Mouse (Mus musculus) liver, postnatal 0 days (tissue): Measurements from ENCODE around the gene Enpep. TPM values are rescaled to one million over a fixed set of nuclear protein-coding genes. Genes with fewer than 3 reads are reported as not detected.

Source experiments
- ATAC-seq: fragments of 200-750 bp; cut with Nextera tagmentation; 2 replicates; pipeline ENCODE4 v1.8.0; 2017; ENCODE audit warnings: mild to moderate bottlenecking, moderate library complexity
- DNase-seq: peaks from one replicate; pipeline ENCODE4 v3.0.0-alpha.2; 2016
- H3K27ac ChIP-seq: fragments of 300-500 bp; sonication (generic); 2 replicates; pipeline ENCODE4 v1.5.1; 2014; ENCODE audit warnings: antibody characterized with exemption, moderate library complexity, mild to moderate bottlenecking, low read depth
- H3K27me3 ChIP-seq: fragments of 300-500 bp; sonication (generic); 2 replicates; pipeline ENCODE4 v1.6.1; 2014; ENCODE audit warnings: low read length, control low read depth, mixed read lengths; ENCODE audit not compliant: insufficient read depth
- H3K36me3 ChIP-seq: fragments of 300-500 bp; sonication (generic); replicated peaks from 2 replicates; pipeline ENCODE4 v1.6.1; 2014; ENCODE audit warnings: mild to moderate bottlenecking, control low read depth, low read length, moderate library complexity, mixed read lengths; ENCODE audit not compliant: insufficient read depth
- H3K4me1 ChIP-seq: fragments of 300-500 bp; sonication (generic); 2 replicates; pipeline ENCODE4 v1.6.1; 2014; ENCODE audit warnings: antibody characterized with exemption, mild to moderate bottlenecking, control low read depth; ENCODE audit not compliant: insufficient read depth
- H3K4me2 ChIP-seq: fragments of 300-500 bp; sonication (generic); 2 replicates; pipeline ENCODE4 v1.6.1; 2014; ENCODE audit warnings: low read depth, mild to moderate bottlenecking, low read length, moderate library complexity, mixed read lengths
- H3K4me3 ChIP-seq: fragments of 300-500 bp; sonication (generic); 2 replicates; pipeline ENCODE4 v1.5.1; 2014; ENCODE audit warnings: low read depth, low read length
- H3K9ac ChIP-seq: fragments of 300-500 bp; sonication (generic); replicated peaks from 2 replicates; pipeline ENCODE4 v1.6.1; 2014; ENCODE audit warnings: mild to moderate bottlenecking, moderate library complexity
- H3K9me3 ChIP-seq: fragments of 300-500 bp; sonication (generic); 2 replicates; pipeline ENCODE4 v1.6.1; 2016; ENCODE audit warnings: mild to moderate bottlenecking, control low read depth, low read length, mixed read lengths
- CTCF ChIP-seq: sonication (generic); IDR thresholded peaks from 2 replicates; pipeline ENCODE4 v1.5.1; 2016; ENCODE audit warnings: antibody characterized with exemption, low read depth
- EP300 ChIP-seq: IDR thresholded peaks from 2 replicates; pipeline ENCODE4 v1.6.1; 2016; ENCODE audit warnings: antibody characterized with exemption, low read depth, mild to moderate bottlenecking
- WGBS: fragments of 180-500 bp; shearing (Covaris S2); extraction: QIAGEN DNeasy Blood & Tissue Kit; methylation state at CpG from one replicate; pipeline ENCODE4 v1.1.7; 2014; ENCODE audit not compliant: insufficient replicate concordance; 5-methylcytosine and 5-hydroxymethylcytosine counted together
- polyA plus RNA-seq: library from polyadenylated mRNA; unstranded; fragments of >200 nt; fragmentation: Nextera tagmentation; extraction: Ambion mirVana; gene quantifications from 2 replicates; pipeline ENCODE4 v1.2.1, GENCODE M21; 2015

Gene Enpep
- 7.8 and 8.6 TPM in 2 replicates for polyA plus RNA-seq

- H3K4me3 ChIP-seq = peak within 1 kb of the TSS; percentile 46
- peak within 1 kb of the TSS; percentile 34 for H3K9ac ChIP-seq
- no peaks in the 10 kb centered on the region for H3K4me1 ChIP-seq
- H3K36me3 ChIP-seq = no peaks in the 10 kb centered on the region
- peak within 1 kb of the TSS; percentile 68 for H3K4me2 ChIP-seq
- peak within 1 kb of the TSS; percentile 31 for H3K27ac ChIP-seq
- TF ChIP-seq CTCF (no peak), EP300 (no peak)
- ATAC-seq (peak; percentile 92), DNase-seq (peak; percentile 74)
- no peaks in the 10 kb centered on the region for H3K27me3 ChIP-seq
- 36% methylated on average over 13 of the region's 13 CpGs for WGBS
- H3K9me3 ChIP-seq = no peaks in the 10 kb centered on the region
Measured at GRCm38 (mm10) chr3:129332586-129332985, at the start of gene Enpep. Gene Enpep (minus strand): TSS chr3:129332720.

- no peak overlapping the region for H3K9ac ChIP-seq
- WGBS = 56% methylated on average over 3 of the region's 3 CpGs
- ATAC-seq = no peak
Measured at GRCm38 (mm10) chr3:129379109-129379508, 46.6 kb upstream of the Enpep start.

GRCm38 (mm10) chr3:129375087-129375486 is 42.6 kb upstream of the Enpep start:
- ATAC-seq (no peak), DNase-seq (no peak)
- TF ChIP-seq EP300 (no peak), CTCF (no peak)
- no peaks in the 10 kb centered on the region for H3K9me3 ChIP-seq
- no peak overlapping the region for H3K27ac ChIP-seq
- H3K4me3 ChIP-seq = no peak overlapping the region
- H3K36me3 ChIP-seq = no peaks in the 10 kb centered on the region
- no peaks in the 10 kb centered on the region for H3K27me3 ChIP-seq
- H3K4me2 ChIP-seq = no peak overlapping the region
- H3K9ac ChIP-seq = no peak overlapping the region
- 80% methylated on average over 3 of the region's 3 CpGs for WGBS
- no peaks in the 10 kb centered on the region for H3K4me1 ChIP-seq

More at GRCm38 (mm10) chr3:129379109-129379508, 46.6 kb upstream of the Enpep start:
- H3K36me3 ChIP-seq = no peaks in the 10 kb centered on the region
- no peak for TF ChIP-seq CTCF
- no peak overlapping the region for H3K27ac ChIP-seq
- no peaks in the 10 kb centered on the region for H3K27me3 ChIP-seq
- no peak for DNase-seq
- H3K4me3 ChIP-seq = no peak overlapping the region
- H3K4me1 ChIP-seq = no peaks in the 10 kb centered on the region
- H3K4me2 ChIP-seq = no peak overlapping the region
- no peaks in the 10 kb centered on the region for H3K9me3 ChIP-seq

DNA sequence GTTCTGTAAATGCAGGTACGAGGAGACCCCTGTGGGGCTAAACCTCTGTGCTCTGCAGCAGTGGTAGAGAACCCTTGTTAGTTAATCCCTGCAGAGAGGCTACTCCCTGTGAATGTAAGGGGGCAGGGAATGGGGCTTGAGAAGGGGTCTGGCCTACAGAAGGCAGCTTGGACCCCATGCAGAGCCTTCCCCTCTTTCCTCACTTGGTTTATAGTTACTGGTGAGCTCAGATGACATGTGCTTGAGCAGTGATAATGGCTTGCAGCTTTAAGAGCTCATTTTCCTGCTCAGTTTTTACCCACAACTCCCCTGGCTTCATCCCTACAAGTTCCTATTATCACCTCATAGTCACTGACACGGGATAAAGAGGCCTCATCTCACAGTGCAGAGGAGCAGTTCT is 40.6 kb upstream of the Enpep start:
- H3K4me2 ChIP-seq = no peak overlapping the region
- no peaks in the 10 kb centered on the region for H3K9me3 ChIP-seq
- no peaks in the 10 kb centered on the region for H3K36me3 ChIP-seq
- TF ChIP-seq EP300 (no peak), CTCF (no peak)
- no peak overlapping the region for H3K9ac ChIP-seq
- 40% methylated on average over 2 of the region's 2 CpGs for WGBS
- no peak for DNase-seq
- no peak overlapping the region for H3K4me3 ChIP-seq
- H3K27me3 ChIP-seq = no peaks in the 10 kb centered on the region
- H3K27ac ChIP-seq = no peak overlapping the region
- no peak for ATAC-seq
- H3K4me1 ChIP-seq = no peaks in the 10 kb centered on the region

- Histone ChIP-seq H3K4me2 (no peak overlapping the region), H3K27ac (no peak overlapping the region), H3K36me3 (no peaks in the 10 kb centered on the region), H3K4me3 (no peak overlapping the region), H3K9me3 (no peaks in the 10 kb centered on the region), H3K4me1 (no peaks in the 10 kb centered on the region), H3K9ac (no peak overlapping the region), H3K27me3 (no peaks in the 10 kb centered on the region)
- no peak for TF ChIP-seq CTCF
- no peak for TF ChIP-seq EP300
- 72% methylated on average over 3 of the region's 3 CpGs for WGBS
- ATAC-seq (no peak), DNase-seq (no peak)
Measured at GRCm38 (mm10) chr3:129369491-129369890, 37.0 kb upstream of the Enpep start.

DNA sequence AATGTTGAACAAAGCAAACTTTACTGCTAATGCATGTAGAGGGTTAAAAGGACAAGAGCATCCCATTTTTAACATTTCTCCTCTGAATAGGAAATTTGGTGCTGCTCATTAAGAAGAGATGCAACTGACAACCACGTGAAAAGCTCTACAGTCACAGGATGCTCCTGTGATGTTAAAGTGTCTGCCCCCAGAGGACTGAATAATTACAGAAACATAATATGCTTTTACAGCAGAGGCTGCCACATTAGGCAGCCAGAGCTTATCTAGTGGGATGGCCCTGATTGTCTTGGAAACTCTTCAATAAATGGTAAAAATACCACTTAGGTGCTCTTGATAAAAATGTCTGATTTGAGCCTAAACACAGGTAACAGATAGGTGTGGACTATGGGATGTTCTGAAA is 33.4 kb upstream of the Enpep start:
- no peak overlapping the region for H3K4me2 ChIP-seq
- no peak overlapping the region for H3K27ac ChIP-seq
- no peaks in the 10 kb centered on the region for H3K27me3 ChIP-seq
- H3K9me3 ChIP-seq = no peaks in the 10 kb centered on the region
- TF ChIP-seq CTCF (no peak), EP300 (no peak)
- H3K36me3 ChIP-seq = no peaks in the 10 kb centered on the region
- H3K9ac ChIP-seq = no peak overlapping the region
- no peaks in the 10 kb centered on the region for H3K4me1 ChIP-seq
- WGBS = 73% methylated on average over 1 of the region's 1 CpGs
- no peak for ATAC-seq
- DNase-seq = no peak
- H3K4me3 ChIP-seq = no peak overlapping the region
